Mouse (Mus musculus): Measurements from ENCODE around the gene Gm7694.

Gm7694 gene

DNA sequence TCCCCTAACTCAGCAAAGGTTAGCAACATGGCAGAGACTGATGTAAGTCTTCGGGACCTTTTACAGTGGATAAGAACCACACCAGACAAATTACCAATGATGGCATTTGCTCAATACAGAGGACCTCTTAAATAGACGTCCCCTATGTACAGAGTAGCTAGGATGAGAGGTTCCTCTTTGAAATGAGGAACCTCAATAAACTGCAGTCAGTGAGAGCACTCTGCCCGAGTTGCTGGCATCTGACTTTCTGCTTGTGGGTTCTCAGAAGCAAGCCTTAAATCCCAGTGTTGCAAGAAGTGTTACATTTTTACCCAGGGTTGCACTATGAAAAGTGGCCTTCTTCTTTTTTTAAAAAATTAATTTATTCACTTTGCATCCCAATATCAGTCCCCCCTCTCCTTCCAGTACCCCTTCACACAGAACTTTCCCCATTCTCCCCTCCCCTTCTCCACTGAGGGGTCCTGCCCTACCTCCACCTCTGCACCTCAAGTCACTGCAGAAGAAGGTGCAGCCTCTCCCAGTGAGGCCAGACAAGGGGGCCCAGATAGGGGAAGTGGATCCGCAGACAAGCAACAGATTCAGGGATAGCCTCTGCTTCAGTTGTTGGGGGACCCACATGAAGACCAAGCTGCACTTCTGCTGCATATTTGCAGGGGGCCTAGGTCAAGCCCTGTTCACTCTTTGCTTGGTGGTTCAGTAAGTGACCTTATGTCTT is 23.6 kb downstream of the Gm7694 start:
- no peak for DNase-seq (ENCODE audit: low spot score in 2 of 2)

GRCm38 (mm10) chr1:170277016-170277415 is 29.1 kb downstream of the Gm7694 start, which contains the start of gene Sh2d1b1:
Gene Sh2d1b1, plus strand, starts transcription at chr1:170277320.
- no peak for DNase-seq (ENCODE audit: low spot score in 2 of 2)

DNA sequence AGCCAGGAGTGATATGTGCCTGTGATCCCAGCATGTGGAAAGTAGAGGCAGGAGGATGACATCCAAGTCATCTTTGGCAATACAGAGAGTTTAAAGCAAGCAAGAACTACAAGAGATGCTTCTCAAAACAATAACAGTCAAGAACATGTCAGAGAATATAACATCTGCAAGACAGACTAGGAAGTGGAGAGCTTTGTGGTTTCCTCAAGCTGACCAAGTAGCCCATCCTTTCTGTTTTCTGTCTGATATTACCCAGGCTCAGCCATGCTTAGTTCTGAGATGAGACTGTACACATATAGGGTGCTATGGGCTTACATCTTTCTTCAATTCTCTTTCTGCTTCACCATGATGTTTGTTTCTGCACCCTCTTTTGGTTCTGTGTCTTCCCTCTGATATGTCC is 32.9 kb downstream of the Gm7694 start:
- no peak for DNase-seq (ENCODE audit: low spot score in 2 of 2)

DNA sequence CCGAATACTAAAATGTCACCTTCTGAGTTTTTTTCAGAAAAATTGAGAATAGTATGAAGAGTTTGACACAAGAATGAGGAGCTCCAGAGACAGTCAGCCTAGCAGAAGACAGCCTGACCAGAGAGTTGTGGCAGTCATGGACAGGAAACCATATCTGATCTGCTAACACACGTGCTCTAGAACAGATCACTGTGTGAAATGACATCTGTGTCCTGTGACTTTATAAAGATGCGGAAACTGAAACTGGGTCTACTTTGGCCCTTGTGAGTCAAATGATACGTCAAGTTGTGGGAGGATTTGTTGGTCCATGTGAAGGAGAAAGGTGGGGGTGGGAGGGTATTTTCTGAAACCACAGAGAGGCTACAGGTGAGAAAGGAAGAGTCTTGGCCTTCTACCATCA is 35.4 kb downstream of the Gm7694 start:
- no peak for DNase-seq (ENCODE audit: low spot score in 2 of 2)

DNA sequence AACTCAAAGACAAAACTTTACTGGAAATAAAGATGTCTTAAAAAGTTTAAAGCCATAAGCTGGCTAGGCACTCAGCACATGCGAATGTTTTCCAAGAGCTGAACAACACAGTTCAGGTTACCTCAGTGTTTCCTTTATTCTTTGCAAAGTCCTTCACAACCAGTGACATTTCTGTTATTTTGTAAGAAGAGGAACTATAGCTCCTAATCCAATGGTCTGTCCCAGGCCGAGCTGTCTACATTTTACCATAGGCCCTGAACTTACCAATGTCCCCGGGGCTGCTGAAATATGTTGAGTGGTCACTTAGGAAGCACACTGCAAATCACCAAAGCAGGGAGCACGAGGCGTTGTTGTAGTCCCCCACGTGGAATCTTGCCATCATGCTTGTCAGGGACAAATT is 35.9 kb downstream of the Gm7694 start:
- DNase-seq (ENCODE audit: low spot score in 2 of 2) = no peak

DNA sequence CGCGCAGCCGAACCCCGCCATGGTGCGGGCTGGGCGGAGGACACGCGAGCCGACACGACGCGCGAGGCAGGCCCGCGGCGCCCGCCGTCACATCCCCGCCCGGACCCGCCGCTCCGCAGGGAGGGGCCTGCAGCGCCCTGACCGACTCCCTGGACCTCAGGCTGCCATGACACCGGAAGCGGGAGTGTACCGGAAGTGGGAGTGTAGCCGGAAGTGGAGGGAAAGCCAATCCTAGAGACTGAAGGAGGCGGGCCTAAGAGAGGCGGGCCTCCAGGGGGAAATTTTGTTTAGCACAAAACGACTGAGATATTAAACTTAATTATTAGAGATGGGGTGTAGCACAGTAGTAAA is 50.6 kb downstream of the Gm7694 start:
- peak; percentile 82 to 83 for DNase-seq (ENCODE audit: low spot score in 2 of 2)

DNA sequence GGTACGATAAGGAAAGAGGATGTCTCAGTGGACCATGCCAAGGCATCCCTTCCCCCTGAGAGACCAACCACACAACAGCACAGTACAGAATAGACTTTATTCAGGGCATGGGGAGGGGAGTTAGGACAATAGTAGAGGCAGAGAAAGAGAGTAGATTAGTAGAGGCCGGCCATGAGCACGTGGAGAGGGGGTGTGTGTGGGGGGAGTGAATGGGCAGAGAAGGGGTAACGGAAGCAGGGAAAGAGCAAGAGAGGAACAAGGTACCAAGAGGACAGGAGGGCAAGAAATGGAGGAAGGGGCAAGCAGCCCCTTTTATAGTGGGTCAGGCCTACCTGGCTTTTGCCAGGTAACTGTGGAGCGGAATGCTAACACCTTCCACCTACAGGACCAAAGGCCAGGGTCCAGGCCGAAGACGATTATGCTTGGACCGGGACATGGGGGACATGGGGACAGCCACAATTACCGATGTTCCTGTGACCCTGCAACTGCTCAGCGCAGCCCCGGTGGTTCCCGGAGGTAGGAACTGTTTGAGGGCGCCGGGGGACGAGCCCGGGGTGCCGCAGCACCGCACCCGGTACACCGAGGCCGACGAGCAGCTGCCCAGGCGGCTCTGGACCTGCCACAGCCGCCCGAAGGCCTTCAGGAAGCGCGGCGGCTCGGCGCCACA is 51.1 kb downstream of the Gm7694 start:
- no peak for DNase-seq (ENCODE audit: low spot score in 2 of 2)
